Mouse (Mus musculus): ENCODE data around the gene Epor.

Epor gene

DNA sequence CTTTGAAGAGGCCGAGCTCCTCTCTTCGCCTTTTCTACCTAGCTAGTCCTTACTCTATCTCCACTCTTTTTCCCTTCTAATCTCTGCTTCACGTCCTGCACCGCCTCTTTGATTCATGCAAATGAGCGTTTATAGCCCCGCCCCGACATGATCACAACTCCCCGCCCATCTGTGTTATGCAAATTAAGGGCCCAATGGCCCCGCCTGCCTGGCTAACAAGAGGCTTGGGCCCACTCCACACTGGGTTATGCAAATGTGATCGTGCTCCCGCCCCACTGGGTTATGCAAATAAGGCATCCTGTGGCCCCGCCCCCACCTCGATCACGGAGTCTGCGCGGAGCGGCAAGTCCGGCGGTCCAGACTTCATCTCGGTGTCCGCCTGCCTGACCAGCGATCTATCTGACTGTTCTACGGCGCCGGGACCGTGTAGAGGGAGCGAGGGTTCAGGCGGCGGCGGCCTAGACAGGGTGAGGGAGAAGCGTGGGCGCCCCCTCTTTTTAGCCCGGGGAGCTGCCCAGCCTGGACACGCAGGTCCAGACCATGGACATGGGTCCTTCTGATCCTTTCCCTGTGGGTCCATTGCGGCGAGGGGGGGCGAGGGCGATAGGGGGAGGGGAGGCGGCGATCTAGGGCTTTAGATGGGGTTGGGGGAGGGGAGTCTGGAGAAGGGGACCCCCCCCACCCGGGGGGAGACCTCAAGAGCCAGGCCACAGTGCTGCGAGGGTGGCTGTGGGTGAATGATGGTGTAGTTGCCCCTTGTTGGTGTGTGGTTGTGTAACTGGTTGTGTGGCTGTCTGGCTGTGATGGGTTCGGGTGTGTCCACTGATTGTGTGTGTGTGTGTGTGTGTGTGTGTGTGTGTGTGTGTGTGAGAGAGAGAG is 26.4 kb downstream of the Epor start, which contains the start of gene Plppr2:
Gene Plppr2, plus strand, starts transcription at position 342 of the 879 bp plus-strand sequence.
- in situ Hi-C loops (cut with MboI, MseI): no loop called here

DNA sequence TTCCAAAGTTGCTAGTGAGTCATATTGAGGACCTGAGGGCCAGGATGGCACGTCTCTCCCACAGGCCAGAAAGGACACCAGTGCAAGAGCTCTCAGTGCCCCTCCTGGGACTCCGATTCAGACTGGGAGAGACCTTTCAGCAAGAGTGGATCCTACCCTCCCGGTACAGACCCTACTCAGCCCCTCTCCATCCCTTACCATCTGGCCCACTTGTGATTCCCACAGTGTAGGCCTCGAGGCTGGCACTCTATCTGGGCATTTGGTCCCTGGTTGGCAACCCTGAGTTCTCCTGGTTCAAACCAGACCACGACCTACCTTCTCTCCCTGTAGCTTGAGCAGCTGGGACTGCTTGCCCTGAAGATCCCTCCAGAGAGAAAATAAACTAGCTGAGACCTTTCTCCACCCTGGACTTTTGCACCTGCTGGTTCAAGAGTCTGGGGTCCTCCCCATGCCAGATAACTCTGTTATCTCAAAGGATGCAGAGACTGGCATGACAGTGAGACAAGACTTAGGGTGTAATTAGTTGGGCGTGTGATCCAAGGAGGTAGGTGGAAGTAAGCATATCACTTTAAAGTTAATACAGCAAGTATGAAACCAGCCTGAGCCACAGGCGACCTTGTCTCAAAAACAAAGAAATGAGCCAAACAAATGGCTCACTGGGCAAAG is 27.7 kb downstream of the Epor start:
- in situ Hi-C loops (cut with MboI, MseI): no loop called here

DNA sequence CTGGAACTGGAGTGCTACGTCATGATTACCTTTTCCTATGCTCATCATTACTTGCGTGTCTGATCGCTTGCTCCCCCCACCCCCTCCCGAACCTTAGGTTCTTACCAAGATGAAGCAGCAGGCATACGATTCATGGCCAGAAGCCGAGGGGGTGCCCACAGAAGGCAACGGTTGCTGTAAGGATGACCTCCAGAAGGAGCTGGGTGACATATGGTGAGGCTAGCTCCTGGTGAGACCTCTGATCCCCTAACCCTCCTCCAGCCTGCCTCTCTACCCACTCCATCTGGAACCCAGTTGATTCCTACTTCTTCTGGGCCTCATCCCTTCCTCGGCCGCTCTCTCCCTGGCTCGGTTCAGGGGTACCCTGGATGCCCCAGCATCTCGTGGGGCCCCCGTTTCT is 29.3 kb downstream of the Epor start:
- in situ Hi-C loops (cut with MboI, MseI): no loop called here

DNA sequence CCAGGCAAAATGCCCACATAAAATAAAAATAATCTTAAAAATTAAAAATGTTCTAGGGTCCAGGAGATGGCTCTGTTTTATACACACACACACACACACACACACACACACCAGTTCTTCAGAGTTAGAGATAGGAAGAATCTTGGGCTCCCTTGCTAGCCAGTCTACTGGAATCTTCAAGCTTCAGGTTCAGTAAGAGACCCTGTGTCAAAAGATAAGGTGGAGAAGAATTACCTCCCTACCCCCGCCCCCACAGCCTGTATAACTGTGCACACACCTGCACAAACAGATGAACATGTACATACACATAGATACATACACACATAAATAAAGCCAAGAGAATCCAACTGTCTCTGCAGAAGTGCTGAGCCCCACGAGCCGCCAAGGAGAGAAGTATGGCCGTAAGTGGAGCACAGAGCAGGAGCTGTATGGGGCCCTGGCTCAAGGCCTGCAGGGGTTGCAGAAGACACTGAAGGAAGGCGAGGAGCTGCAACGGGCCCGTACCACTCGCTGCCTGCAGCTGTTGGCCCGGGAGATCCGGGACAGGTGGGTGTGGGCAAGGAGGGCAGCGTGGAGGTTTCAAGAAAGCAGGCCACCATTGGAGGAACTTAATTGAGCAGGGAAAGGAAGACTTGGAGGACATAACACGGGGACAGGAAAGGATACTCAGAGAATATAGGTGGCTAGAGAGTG is 30.7 kb downstream of the Epor start:
- in situ Hi-C loops (cut with MboI, MseI): no loop called here

DNA sequence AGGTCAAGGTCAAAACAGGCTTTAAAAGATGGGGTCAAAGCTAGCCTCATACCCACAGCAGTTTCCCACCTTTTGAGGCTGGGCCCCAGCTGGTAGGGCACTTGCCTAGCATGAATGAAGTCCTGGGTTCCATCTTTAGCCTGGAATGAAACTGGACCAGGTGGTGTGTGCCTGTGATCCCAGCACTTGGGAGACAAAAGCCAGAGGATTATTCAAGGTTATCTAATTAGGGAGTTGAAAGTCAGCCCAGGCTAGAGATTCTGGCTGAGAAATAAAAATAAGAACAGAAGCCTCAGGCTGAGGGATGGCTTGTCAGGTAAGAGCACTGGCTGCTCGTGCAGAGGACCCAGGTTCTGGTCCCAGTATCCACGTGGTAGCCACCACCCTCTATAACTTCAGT is 31.3 kb downstream of the Epor start:
- in situ Hi-C loops (cut with MboI, MseI): no loop called here

DNA sequence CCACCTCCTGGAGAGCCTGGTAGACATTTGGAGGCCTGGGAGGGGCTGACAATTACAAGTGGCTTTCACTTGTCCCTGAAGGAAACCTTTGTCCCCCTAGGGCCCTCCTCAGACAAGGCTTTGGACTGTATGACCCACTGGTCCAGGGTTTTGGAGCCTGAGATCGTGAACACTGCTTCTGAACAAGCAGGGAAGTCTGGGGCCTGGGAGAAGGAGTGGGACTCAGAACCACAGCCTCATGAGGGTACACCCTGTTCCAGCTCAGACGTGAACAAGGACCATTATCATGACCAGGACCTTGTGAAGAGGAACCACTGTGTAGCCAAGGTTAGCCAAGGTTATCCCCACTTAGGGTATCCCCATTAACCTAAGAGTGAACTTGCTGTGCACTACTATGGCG is 34.1 kb downstream of the Epor start:
- in situ Hi-C loops (cut with MboI, MseI): no loop called here

DNA sequence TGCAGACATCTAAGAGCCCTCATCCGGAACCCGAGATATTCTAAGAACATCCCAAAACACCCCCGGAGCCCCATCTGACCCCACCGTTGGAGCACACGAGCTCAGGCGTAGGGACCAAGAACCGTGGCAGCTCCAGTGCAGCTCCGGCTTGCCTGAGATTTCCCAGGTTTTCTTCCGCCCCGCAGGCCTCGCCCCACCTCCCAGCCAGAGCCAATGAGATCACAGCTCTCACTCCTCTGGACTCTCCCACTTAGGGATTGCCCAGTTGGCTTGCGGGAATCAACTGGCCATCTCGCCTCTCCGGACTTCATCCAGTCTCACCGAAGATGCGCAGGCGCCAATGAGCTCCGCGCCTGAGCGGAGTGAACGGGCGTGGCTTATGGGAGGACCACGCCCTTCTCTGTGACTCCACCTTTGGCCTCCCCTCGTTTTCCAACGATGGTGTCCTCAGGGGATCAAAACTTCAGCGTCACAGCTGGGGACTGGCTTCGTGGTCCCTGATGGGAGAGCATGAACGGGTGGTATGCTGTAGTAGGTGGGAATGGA is 36.0 kb downstream of the Epor start, which contains the start of the genes Ccdc159 and Tmem205:
Gene Ccdc159, plus strand, starts transcription at position 264 of the 546 bp plus-strand sequence.
Gene Tmem205, minus strand, starts transcription at position 349 of the 546 bp plus-strand sequence.
- in situ Hi-C loops (cut with MboI, MseI): no loop called here

DNA sequence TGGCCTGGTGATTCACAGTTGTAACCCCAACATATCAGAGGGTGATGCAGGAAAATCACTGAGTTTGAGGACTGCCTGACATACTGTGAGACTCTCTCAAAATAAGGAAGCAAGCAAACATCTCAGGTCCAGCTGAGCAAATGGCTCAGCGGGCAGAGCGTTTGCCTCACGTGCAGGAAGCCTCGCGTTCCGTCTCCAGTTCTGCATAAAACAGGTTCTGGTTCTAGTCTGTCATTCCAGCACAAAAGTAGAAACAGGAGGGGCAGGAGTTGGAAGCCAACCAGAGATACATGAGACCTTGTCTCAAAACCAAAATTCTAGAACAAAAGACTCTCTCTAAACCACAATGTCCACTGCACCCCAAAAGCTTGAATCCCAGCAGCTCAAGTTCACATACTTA is 36.5 kb downstream of the Epor start:
- in situ Hi-C loops (cut with MboI, MseI): no loop called here

DNA sequence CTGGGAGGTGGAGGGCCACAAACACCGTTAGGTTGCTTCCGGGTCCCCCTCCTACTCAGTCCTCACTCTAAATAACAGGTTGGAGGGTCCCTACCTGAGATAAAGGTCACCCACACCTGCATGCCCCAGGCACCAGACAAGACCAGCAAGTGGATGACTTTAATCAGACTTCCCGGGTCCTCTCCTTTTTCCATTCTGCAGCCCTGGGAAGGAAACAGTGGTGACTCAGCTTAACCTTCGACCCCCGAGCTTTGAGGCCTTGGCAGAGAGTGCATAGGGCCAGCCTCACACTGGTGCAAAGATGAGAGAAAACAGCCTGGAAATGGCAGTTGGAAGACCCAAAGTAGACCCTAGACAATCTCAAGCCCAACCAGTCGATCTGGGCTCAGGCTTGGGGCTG is 37.2 kb downstream of the Epor start:
- in situ Hi-C loops (cut with MboI, MseI): no loop called here

DNA sequence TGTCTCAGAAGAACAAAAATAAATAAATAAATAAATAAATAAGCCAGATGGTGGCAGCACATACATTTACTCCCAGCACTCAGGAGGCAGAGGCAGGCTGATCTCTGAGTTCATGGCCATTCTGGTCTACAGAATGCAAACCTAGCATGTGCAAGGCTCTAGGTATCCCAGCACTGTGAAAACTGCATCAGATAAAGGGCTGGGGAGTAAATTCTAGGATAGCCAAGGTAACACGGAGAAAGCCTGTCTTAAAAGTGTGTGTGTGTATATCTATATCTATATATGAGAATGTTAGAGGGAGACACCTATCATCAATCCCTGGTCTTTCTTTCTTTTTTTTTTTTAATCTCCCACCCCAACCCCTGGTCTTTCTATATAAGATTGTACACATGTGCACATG is 37.8 kb downstream of the Epor start:
- in situ Hi-C loops (cut with MboI, MseI): no loop called here

DNA sequence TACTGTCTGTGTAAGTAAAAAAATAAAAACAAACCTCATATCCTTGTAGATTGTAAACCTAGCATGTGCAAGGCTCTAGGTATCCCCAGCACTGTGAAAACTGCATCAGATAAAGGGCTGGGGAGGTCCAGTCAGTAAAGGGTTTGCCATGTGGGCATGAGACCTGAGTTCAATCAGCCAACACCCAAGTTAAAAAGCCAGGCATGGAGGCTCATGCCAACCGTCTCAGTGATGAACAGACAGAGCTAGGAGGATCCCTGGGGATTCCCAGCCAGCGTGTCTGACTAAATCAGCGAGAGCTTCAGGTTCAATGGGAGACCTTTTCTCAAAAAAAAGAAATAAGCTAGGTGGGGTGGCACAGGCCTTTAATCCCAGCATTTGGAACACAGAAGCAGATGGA is 38.3 kb downstream of the Epor start:
- in situ Hi-C loops (cut with MboI, MseI): no loop called here

DNA sequence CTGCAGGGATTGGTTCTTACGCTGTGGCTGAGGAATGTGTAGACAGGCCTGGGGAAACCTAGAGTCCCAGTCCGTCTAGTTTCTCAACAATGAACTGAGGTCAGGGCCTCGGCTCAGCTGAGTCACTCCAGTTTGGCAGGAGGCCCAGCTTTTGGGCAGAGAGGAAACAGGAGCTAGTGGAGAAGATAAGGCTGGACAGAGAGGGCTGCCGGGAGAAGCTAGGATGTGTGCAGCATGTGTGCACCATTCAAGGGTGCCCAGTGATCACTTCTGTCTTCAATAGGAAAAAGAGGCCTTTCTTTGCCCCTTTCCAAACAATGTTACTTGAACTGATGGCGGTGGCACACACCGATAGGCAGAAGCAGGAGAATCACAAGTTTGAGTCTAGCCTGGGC is 39.2 kb downstream of the Epor start:
- in situ Hi-C loops (cut with MboI, MseI): no loop called here

DNA sequence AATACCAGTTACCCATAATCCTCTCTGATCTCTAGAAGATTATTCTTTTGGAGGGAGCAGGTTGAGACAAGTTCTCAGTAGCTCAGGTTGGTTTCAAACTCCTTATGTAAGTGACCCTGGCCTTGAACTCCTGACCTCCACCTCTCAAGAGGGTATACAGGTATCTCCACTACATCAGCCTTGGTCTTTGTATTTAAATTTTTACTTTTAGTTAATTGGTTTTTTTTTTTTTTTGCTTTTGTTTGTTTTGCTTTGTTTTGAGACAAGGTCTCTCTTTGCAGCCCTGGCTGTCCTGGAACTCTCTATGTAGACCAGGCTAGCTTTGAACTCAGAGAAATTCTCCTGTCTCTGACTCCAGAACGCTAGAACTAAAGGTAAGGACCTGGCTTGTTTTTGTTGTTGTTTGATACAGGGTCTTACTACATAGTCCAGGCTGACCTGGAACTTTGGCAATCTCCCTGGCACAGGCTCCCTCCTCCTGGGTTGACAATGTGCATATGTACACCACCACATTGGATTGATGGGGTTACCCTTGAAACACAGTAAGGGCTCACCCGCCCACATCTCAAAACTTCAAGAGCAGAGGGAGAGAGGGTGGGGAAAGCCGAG is 39.7 kb downstream of the Epor start:
- in situ Hi-C loops (cut with MboI, MseI): no loop called here

DNA sequence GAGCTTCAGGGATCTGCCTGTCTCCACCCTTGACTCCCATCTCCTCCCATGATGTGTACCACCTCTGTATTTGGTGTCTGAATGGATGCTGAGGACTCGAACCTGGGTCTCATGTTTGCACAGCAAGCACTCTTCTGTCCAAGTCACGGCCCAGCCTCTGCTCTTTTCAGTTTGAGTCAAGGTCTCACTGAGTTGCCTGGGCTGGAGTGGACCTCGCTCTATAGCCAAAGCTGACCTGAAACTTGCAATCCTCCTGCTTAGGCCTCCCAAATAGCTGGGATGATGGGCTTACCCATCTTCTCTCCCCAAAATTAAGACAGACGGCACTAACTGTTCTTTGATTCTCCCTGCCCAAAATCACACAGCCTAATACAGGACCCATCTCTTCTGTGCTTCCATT is 40.3 kb downstream of the Epor start:
- in situ Hi-C loops (cut with MboI, MseI): no loop called here

DNA sequence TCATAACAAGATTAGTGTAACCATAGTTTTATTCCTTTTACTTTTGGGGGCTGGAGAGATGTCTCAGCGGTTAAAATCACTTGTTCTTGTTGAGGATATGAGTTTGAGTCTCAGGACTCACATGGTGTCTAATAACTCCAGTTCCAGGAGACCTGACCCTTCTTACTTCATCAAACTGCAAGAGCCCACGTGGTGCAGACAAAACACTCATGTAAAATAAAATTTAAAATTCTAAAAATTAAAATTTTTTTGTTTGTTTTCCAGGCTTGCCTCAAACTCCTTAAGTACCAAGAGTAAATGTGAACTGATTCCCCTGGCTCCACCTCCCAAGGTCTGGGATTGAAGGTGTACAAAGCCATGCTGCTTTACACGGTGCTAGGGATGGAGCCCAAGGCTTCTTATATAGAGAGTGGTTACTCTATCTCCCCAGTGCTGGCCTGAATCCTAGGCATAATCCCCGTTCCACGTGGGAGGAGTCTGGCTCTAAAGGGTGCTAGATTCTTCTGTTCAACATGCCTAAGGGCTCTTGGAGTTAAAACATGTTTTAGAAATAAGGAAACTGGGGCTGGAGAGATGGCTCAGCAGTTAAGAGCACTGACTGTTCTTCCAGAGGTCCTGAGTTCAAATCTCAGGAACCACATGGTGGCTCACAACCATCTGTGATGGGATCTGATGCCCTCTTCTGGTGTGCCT is 44.5 kb downstream of the Epor start:
- in situ Hi-C loops (cut with MboI, MseI): loop anchor here (5.0 kb wide), 1 partner anchor 83 kb away; the partner anchor contains the start of genes Ccdc151 and Prkcsh

DNA sequence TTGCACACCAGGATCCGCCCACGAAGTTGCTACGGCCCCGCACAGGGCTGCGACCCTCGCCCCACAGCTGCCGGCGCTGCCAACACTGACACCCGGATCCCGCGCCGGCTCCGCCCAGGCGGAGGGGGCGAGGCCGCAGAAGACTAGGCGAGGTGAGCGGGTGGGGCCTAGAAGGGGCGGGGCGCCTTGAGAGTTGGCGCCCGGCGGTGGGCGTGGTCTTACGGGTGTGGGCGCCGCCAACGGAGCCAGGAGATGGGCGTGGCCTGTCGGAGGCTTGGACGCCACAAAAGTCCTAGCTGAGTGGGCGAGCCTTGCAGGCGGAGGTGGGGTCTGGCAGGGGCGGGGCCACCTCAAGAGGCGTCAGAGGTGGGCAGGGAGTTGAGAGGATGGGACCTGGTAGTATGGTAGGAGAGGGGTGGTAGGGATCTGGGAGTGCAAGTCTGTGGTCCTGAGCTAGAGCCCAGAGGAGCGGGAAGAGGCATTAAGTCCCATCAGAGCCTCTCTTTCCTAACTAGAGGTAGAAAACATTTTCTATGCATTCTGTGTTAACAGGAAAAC is 45.2 kb downstream of the Epor start, which contains the start of gene Rab3d:
Gene Rab3d, minus strand, starts transcription at position 158 of the 558 bp plus-strand sequence.
- in situ Hi-C loops (cut with MboI, MseI): loop anchor here (5.0 kb wide), 1 partner anchor 84 kb away; the partner anchor contains the start of genes Ccdc151 and Prkcsh

DNA sequence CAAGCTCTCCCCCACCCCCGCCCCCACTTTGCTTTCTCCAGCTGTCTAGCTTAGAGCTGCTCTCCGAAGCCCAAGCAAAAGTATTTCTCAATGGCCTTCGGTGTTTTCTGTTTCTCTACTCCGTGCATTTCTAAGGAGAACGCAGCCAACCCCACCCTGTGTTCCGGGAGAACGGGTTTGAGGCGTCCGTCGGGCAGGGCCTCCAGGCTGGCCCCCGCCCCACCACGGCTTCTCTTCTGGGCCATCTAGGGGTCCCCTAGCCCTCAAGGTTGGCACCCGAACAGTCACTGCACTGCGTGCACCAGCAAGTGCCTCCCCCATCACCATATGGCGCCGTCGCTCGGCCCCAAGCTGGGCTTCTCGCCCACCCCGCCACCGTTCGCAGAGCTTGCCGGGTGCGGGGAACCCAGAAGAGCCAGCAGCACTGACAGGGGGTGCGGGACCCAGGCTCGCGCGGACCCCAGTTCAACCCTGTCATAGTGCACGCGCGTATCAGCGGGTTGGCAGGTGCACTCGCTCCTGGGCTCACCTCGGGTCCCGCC is 45.7 kb downstream of the Epor start:
- in situ Hi-C loops (cut with MboI, MseI): loop anchor here (5.0 kb wide), 1 partner anchor 85 kb away; the partner anchor contains the start of genes Ccdc151 and Prkcsh

DNA sequence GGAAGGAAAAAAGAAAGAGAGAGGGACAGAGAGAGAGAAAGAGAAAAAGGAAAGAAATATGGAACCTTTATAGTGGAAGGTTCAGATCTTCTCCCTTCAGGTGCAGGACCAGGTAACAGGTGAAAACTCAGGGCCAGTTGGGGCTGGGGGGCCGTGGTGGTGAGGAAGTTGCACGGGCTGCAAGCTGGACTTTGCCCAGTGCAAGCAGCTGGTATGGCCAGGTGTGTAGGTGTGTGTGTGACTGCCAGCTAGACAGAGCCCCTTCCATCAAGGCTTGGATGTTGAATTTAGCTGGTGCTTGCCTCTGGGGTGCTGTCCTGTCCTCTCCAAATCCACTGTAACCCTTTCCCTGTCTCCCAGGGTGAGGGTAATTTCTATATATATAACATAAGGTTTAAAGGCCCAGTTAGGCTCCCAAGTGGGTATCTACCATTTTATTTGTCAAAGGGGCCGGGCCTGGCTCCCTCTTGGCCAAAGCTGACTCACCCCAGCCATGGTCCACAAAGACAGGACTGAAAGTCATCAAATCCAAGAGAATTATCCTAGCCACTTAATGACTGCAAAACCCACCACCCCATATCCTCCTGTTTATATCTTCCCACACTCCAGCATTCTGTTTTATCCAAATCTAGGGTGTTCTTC is 46.3 kb downstream of the Epor start:
- in situ Hi-C loops (cut with MboI, MseI): loop anchor here (5.0 kb wide), 1 partner anchor 85 kb away; the partner anchor contains the start of genes Ccdc151 and Prkcsh

DNA sequence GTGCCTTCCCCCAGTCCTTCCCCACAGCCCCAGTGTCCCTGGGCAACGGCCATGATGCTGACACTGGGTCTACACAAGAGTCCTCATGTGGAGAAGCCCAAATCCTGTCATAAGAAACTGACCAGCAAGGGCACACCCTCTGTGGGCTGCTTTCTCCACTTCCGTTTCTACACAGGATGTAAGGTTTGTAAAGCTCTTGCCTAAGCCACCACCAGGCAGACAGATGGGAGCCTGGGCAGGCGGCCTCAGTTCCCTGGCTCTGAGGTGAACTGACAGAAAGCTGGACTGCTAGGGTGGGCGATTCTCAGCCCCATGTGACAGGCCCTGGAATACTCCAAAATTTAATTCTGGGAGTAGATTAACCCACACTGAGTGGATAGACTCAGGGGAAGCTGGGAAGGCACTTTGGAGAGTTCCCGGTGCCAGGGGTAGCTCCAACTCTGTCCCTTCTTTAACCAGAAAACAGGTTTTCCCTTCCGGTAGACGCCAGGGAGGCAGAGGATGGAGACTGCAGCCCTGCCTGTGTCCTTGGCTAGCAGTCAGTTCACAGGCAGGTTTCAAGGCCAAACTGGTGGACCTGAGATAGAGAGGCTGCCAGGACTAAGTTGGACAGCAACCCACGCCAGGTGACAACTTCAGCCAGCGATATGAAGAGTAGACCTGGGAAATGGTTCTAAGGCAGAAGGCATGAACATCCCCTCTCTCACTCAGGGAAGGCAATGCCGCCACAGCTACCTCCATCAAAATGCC is 53.7 kb downstream of the Epor start:
- in situ Hi-C loops (cut with MboI, MseI): no loop called here

Data from regulatory T cell (primary cell).